Mouse (Mus musculus): ENCODE measurements around the gene Zfp661.

Gene Zfp661

DNA sequence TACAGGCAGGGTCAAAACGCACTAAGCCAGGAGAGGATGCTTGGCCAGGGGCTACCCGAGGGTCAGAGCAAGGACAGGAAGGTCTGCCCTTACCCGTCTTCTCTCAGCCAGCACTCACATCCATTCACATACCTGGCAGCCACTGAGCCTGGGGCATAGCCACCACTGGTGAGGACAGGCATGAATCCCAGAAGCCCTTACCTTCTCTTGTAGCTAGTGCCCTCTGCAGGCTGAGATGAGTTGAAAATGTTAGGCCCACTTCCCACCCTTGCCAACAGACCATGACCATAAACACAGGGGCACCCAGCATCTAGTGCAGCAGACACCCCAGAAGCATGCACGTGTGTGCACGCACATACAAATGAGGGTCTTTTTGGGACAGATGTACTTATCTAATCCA is 35.8 kb downstream of the Zfp661 start:
- DNase-seq (ENCODE audit: low read depth, low spot score) = peak; percentile 10

DNA sequence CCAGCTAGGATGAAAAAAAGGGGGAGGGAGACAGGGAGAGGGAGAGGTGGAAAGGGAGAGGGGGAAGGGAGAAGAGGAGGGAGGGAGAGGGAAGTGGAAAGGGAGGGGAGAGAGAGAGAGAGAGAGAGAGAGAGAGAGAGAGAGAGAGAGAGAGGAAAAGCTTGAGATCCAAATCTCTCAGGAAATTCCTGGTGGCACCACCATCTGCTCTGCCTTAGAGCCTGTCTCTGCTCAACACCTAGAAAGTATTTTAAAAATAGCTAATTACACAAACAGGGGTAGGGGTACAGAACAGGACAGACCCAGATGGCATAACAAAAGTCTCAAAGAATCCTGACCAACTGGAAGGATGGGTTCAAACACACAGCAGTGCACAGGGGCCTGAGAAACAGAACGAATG is 36.4 kb downstream of the Zfp661 start:
- DNase-seq (ENCODE audit: low read depth, low spot score) = no peak

- DNase-seq (ENCODE audit: low read depth, low spot score) = no peak
These were observed 37.2 kb downstream of the Zfp661 start for GRCm38 (mm10) chr2:127549711-127550110.

DNA sequence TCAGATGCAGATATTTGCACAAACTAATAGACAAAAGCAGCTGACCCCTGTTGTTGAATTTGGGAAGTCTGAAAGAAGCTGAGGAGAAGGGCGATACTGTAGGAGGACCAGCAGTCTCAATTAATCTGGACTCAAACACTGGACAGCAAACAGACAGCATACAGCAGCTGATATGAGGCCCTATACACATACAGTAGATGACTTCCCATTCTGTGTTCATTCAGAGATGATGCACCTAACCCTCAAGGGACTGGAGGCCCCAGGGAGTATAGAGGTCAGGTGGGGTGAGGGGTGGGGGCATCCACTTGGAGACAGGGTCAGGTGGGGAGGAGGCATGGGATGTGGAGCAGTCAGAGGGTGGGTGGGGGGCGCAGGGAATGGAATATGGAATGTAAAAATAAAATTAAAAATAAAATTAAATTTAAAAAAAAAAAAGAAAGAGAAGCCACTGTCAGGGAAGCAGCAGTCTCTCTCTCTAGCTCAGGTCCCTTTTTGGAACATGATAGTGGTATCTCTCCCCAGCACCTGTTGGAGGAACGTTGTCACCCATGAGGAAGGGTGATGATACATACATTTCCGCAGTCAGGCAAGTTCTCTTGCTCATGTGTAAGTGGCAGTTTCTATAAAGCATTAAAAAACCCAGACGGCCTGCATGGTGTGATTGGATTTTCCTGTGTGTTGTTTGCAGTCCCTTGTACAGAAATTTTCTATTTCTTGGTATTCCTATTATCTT is 38.4 kb downstream of the Zfp661 start:
- DNase-seq (ENCODE audit: low read depth, low spot score) = no peak

- no peak for DNase-seq (ENCODE audit: low read depth, low spot score)
These were observed 45.2 kb downstream of the Zfp661 start for GRCm38 (mm10) chr2:127541697-127542096.

- DNase-seq (ENCODE audit: low read depth, low spot score) = no peak
These were observed 45.7 kb downstream of the Zfp661 start, which contains the start of gene Prom2 for GRCm38 (mm10) chr2:127541185-127541584. Gene Prom2 (minus strand): TSS chr2:127541467.

DNA sequence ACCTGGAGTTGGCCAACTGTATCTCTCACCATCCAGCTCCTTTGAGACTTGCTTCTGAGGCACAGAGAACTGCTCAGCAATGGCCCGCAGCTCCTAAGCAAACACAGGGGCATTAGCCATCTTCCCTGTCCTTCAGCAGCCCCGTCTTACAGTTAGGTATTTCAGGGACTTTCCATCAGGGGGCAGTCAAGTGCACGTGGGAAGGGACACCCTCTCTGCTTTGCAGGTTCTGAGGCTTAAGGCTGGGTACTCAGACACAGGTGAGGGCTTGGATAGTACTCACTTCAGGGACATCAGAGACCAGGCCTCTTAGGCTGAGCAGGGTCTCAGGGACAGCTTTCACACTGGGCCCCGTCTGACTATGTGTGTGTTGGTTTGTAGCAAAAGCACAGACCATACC is 47.4 kb downstream of the Zfp661 start:
- no peak for DNase-seq (ENCODE audit: low read depth, low spot score)

DNA sequence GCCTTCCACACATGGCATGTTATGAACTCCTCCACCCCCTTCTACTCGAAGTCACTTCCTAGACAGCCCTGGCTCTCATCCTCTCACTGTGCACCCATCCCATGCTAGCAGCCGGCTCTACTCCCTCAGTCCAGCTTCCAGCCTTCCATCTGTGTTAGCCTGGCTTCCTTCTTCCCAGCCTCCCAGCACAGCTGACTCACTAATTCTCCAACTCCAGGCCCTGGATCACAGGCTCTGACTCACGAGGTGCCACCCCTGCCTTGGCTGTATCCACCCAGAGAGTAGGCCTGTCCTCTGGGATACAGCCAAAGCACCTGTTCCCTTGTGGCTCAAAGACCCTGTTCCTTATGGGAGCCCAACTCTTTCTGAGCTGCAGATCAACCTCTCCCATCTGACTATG is 49.3 kb downstream of the Zfp661 start:
- no peak for DNase-seq (ENCODE audit: low read depth, low spot score)

DNA sequence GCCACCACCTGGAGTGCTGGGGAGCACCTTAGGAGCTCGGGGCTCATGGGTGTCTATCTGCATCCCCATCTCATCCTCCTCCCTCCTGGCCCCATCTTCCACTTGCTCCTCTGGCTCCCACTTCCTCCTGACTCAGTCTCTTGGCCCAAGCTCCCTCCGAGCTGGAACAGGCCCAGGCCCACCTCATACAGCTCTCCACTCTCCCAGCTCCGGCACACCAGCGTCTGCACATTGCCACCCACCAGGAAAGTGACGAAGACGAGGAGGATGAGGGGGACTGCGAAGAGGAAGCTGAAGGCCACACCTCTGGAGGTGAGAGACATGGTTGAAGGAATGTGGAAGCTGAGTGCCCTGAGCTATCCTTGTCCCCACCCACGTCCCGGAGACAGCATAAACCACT is 51.5 kb downstream of the Zfp661 start:
- DNase-seq (ENCODE audit: low read depth, low spot score) = no peak

DNA sequence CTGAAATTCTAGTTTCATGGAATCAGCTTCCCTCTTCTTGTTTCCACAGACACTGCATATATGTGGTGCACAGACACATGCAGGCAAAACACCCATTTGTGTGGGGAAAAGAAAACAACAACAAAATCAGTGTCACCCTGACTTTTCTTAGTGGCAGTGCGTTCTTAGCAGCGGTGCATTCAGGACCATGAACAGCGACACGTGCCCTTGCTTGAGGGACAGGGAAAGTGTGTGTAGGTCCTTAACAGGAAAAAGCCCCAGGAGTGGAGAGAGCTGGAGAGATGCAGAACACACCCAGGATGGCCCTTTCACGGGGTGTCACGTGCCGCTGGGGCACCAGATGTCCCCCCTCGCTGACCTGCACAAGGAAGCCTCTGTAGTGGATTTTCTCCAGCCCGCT is 54.5 kb downstream of the Zfp661 start:
- no peak for DNase-seq (ENCODE audit: low read depth, low spot score)

DNA sequence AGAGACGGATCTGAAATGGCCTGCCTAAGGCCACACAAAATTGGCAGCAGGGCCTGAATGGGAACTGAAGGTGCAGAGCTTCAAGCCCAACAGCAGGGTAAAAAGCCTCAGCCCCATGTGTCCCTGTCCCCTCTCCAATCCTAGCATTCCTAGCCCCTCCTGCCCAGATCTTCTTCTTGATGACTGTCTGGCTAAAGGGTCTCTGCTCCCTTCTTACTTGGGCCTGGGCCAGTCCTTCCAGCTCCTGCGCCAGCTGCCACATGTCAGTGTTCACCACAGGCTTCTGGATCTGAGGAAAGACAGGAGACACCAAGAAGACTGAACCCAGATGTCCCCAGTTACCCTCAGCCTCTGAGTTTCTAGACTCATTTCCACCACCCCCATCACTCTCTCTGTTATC is 55.3 kb downstream of the Zfp661 start:
- no peak for DNase-seq (ENCODE audit: low read depth, low spot score)

DNA sequence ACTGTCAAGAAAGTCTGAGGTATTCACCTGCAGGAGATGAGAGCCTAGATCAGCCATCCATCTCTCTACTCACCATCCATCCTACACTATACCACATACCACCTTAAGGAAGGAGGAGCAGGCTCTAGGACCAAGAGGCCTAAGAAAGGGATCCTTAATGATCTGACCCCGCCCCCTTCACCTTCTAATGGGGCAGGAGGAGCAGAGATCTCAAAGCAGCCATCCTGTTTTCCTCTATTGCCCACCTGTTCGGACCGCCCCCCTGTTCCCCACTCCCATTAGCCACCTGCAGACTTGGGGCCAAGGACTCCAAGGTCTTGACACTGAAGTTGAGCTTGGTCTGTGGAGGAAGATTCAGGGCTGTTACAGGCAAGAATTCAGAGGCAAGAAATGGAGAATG is 56.5 kb downstream of the Zfp661 start:
- no peak for DNase-seq (ENCODE audit: low read depth, low spot score)

- DNase-seq (ENCODE audit: low read depth, low spot score) = no peak
These were observed 61.7 kb downstream of the Zfp661 start for GRCm38 (mm10) chr2:127525004-127525775.
